9 mouse cellular contexts compared by ENCODE assay signal in the genomic region with DNA sequence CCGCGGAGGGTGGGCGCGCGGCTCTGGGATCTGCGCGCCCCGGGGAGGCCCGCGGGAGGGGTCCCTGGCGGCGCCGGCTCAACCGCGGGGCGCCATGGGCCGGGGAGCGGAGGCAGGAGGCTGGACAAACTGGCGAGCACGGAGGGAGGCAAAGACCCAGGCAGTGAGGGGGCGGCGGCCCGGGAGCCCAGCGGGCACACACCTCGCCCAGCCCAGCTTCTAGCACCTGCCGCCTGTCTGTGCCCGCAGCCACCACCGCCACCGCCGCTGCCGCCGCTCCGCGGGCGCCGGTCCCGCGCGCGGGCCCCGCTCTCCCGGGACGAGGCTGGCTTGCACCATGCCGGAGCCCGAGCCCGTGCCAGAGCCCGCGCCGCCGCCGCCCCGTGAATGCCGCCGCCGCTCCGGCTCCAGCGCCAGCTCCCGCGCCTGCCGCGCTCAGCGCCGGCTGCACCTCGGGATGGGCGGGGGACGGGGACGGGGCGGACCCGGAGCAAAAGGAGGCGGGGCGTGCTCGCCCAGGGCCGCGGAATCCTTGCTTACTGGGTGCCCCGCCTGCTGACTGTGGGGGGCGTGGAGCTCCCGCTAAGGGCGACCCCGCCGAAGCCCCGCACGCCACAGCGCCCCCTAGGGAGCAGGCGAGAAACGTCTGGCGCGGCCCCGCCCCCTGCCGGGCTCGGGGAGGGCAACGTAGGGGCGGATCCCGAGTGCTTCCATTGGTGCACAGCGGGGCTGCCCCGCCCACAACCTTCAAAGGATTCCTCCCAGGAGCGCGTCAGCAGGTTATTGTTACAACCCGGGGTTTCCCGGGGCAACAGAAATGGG. TPM values are rescaled to one million over a fixed set of nuclear protein-coding genes. Genes with fewer than 3 reads are reported as not detected.
DNase-seq lines count a peak whose midpoint lies in the region; ATAC-seq and TF ChIP-seq lines count a peak whose summit lies in the region.
"Had no signal": no experiment of that assay in that cellular context is flagged by ENCODE, and none has a peak within 500 bp of the region (broad histone marks: within the 10 kb centered on the region; RNA-seq: fewer than 3 reads in every experiment).

Gene Foxo6 (minus strand): TSS at position 60 of the 822 bp plus-strand sequence.

- H3K4me3 ChIP-seq in heart, embryonic 14.5 days (ENCODE audit: control insufficient read depth in 1 of 2, insufficient read depth in 1 of 2, low read depth in 1 of 2, low read length in 2 of 2) = peak within 1 kb of the TSS; percentile 60 to 68
- H3K4me3 ChIP-seq in liver, embryonic 13.5 days (replicated peaks) = peak within 1 kb of the TSS; percentile 61
- H3K4me3 ChIP-seq in neural tube, embryonic 11.5 days (ENCODE audit: low read depth, low read length) = peak within 1 kb of the TSS; percentile 63
- peak within 1 kb of the TSS; percentile 59 for H3K4me3 ChIP-seq in stomach, postnatal 0 days (ENCODE audit: low read depth, low read length)

- peaks cover 10 to 25% of the 10 kb centered on the region in 2 experiments for H3K4me1 ChIP-seq in heart, embryonic 14.5 days (ENCODE audit: control insufficient read depth in 2 of 2, insufficient read depth in 2 of 2, low read length in 2 of 2)
- H3K4me1 ChIP-seq in liver, embryonic 13.5 days (replicated peaks) = peaks cover 25% of the 10 kb centered on the region
- H3K4me1 ChIP-seq in neural tube, embryonic 11.5 days (ENCODE audit: control insufficient read depth, insufficient read depth, low read length) = peaks cover 16% of the 10 kb centered on the region
- H3K4me1 ChIP-seq in stomach, postnatal 0 days (replicated peaks; ENCODE audit: control insufficient read depth, insufficient read depth) = peaks cover 4% of the 10 kb centered on the region

- no peaks in the 10 kb centered on the region for H3K9me3 ChIP-seq in heart, embryonic 14.5 days (ENCODE audit: control insufficient read depth, low read length)
- H3K9me3 ChIP-seq in liver, embryonic 13.5 days (replicated peaks) = no peaks in the 10 kb centered on the region
- no peaks in the 10 kb centered on the region for H3K9me3 ChIP-seq in neural tube, embryonic 11.5 days (ENCODE audit: control insufficient read depth, low read length)
- H3K9me3 ChIP-seq in stomach, postnatal 0 days (ENCODE audit: control insufficient read depth, low read length) = no peaks in the 10 kb centered on the region

- peak; percentile 94 for TF ChIP-seq CTCF in stomach, postnatal 0 days (IDR thresholded peaks at IDR 0.05; ENCODE audit: low read depth)

- peak within 1 kb of the TSS; percentile 77 for H3K9ac ChIP-seq in heart, embryonic 14.5 days (ENCODE audit: low read length)
- H3K9ac ChIP-seq in liver, embryonic 13.5 days = peak within 1 kb of the TSS; percentile 57
- peak within 1 kb of the TSS; percentile 63 for H3K9ac ChIP-seq in neural tube, embryonic 11.5 days (ENCODE audit: low read length)
- peak within 1 kb of the TSS; percentile 63 for H3K9ac ChIP-seq in stomach, postnatal 0 days (ENCODE audit: low read length)

- peaks cover 47% of the 10 kb centered on the region for H3K27me3 ChIP-seq in heart, embryonic 14.5 days (ENCODE audit: control insufficient read depth, insufficient read depth, low read length)
- peaks cover 74% of the 10 kb centered on the region for H3K27me3 ChIP-seq in liver, embryonic 13.5 days
- H3K27me3 ChIP-seq in neural tube, embryonic 11.5 days (ENCODE audit: control insufficient read depth, insufficient read depth, low read length) = peaks cover 41% of the 10 kb centered on the region
- peaks cover 2% of the 10 kb centered on the region; the same call in 1 of the 2 replicates for H3K27me3 ChIP-seq in stomach, postnatal 0 days (ENCODE audit: control insufficient read depth, insufficient read depth, low read length)

- peak; percentile 32 for DNase-seq in c-Kit-negative CD71-positive TER-119-positive erythroid progenitor cells, embryonic 14.5 days (ENCODE audit: low read depth, low spot score)
- DNase-seq in fibroblast of lung, adult 2 months (ENCODE audit: low read depth) = peak; percentile 71
- peak; percentile 97 for DNase-seq in kidney, postnatal 14 days
- DNase-seq in liver, embryonic 13.5 days = peak; percentile 83
- DNase-seq in neural tube, embryonic 11.5 days (ENCODE audit: low spot score) = peak; percentile 96
- peak; percentile 99 for DNase-seq in stomach, postnatal 0 days (ENCODE audit: low spot score)

- no peaks in the 10 kb centered on the region for H3K36me3 ChIP-seq in heart, embryonic 14.5 days (ENCODE audit: control insufficient read depth, insufficient read depth, low read length)
- H3K36me3 ChIP-seq in liver, embryonic 13.5 days = no peaks in the 10 kb centered on the region
- no peaks in the 10 kb centered on the region for H3K36me3 ChIP-seq in neural tube, embryonic 11.5 days (ENCODE audit: control insufficient read depth, insufficient read depth, low read length)
- no peaks in the 10 kb centered on the region for H3K36me3 ChIP-seq in stomach, postnatal 0 days (ENCODE audit: control insufficient read depth, insufficient read depth, low read length)

- WGBS in heart, embryonic 14.5 days = under 1% methylated on average over 76 of the region's 99 CpGs
- WGBS in liver, embryonic 13.5 days (ENCODE audit: insufficient replicate concordance) = under 1% methylated on average over 89 of the region's 99 CpGs
- under 1% methylated on average over 61 of the region's 99 CpGs for WGBS in neural tube, embryonic 11.5 days
- WGBS in stomach, postnatal 0 days = under 1% methylated on average over 75 of the region's 99 CpGs

- no peak for TF ChIP-seq EP300 in stomach, postnatal 0 days (optimal IDR thresholded peaks at IDR 0.05)

- ATAC-seq in CD4-positive, CD25-positive, alpha-beta regulatory T cell, adult 4 months = peak; percentile 90
- peak; percentile 87 for ATAC-seq in heart, embryonic 14.5 days (ENCODE audit: insufficient number of reproducible peaks, insufficient read depth, low FRiP score, low read depth)
- peak; percentile 84 for ATAC-seq in liver, embryonic 13.5 days (ENCODE audit: low read depth)
- peak; percentile 85 for ATAC-seq in neural tube, embryonic 11.5 days (ENCODE audit: insufficient read depth, low FRiP score, low TSS enrichment)
- peak; percentile 92 for ATAC-seq in stomach, postnatal 0 days (ENCODE audit: low FRiP score, low TSS enrichment)

- 0 out of 4 replicates have a peak within 1 kb of the TSS, but pooled peaks of 1 of the 2 experiments have one; percentile 7 for H3K27ac ChIP-seq in heart, embryonic 14.5 days (replicated peaks in 1 of 2; ENCODE audit: control insufficient read depth in 1 of 2, insufficient read depth in 1 of 2, low read depth in 2 of 2, low read length in 2 of 2)
- no peak within 1 kb of the TSS for H3K27ac ChIP-seq in liver, embryonic 13.5 days
- H3K27ac ChIP-seq in neural tube, embryonic 11.5 days (ENCODE audit: low read depth, low read length) = no peak within 1 kb of the TSS
- no peak within 1 kb of the TSS; the same call in 1 of the 2 replicates for H3K27ac ChIP-seq in stomach, postnatal 0 days (replicated peaks)
- H3K27ac ChIP-seq: macrophage had no signal

- peak within 1 kb of the TSS; percentile 97 for H3K4me2 ChIP-seq in heart, embryonic 14.5 days (ENCODE audit: low read length)
- peak within 1 kb of the TSS; percentile 89 for H3K4me2 ChIP-seq in liver, embryonic 13.5 days
- H3K4me2 ChIP-seq in neural tube, embryonic 11.5 days (ENCODE audit: low read depth) = peak within 1 kb of the TSS; percentile 99
- peak within 1 kb of the TSS; percentile 99 for H3K4me2 ChIP-seq in stomach, postnatal 0 days (replicated peaks; ENCODE audit: low read depth)

RNA-seq across cellular contexts. Expression of gene Foxo6, which starts in this region (rescaled TPM):
- polyA plus RNA-seq in CD4-positive, CD25-positive, alpha-beta regulatory T cell, adult 4 months (2017; shearing (Covaris generic)) = not detected
- polyA plus RNA-seq in heart, embryonic 14.5 days (2014; fragmentation: Nextera tagmentation; extraction: Ambion mirVana) = 0.18 and 0.24 TPM in 2 replicates
- not detected in 2 replicates for polyA plus RNA-seq in liver, embryonic 13.5 days (2015; fragmentation: Nextera tagmentation; extraction: Ambion mirVana)
- polyA plus RNA-seq in neural tube, embryonic 11.5 days (2014; fragmentation: Nextera tagmentation; extraction: Ambion mirVana) = 0.45 and 0.62 TPM in 2 replicates
- 0.28 and 0.53 TPM in 2 replicates for polyA plus RNA-seq in stomach, postnatal 0 days (2015; fragmentation: Nextera tagmentation; extraction: Ambion mirVana)
- polyA plus RNA-seq: macrophage had no signal

Comparison
In these comparisons a context has a peak if more than half of its experiments do, and no peak if none do; other contexts are left out.
1. Peak in ATAC-seq in CD4-positive, CD25-positive, alpha-beta regulatory T cell, adult 4 months; RNA of the gene not detected or under 1 TPM.
2. Peak in ATAC-seq, H3K4me3 ChIP-seq, H3K9ac ChIP-seq and H3K4me2 ChIP-seq in heart, embryonic 14.5 days; RNA of the gene not detected or under 1 TPM.
3. Peak in DNase-seq, ATAC-seq, H3K4me3 ChIP-seq, H3K9ac ChIP-seq and H3K4me2 ChIP-seq in liver, embryonic 13.5 days; RNA of the gene not detected or under 1 TPM.
4. Peak in DNase-seq, ATAC-seq, H3K4me3 ChIP-seq, H3K9ac ChIP-seq and H3K4me2 ChIP-seq in neural tube, embryonic 11.5 days; RNA of the gene not detected or under 1 TPM.
5. Peak in DNase-seq, ATAC-seq, H3K4me3 ChIP-seq, H3K9ac ChIP-seq and H3K4me2 ChIP-seq in stomach, postnatal 0 days; RNA of the gene not detected or under 1 TPM.
6. DNase-seq: peak in every context shown above with its lines; median percentile 99 in stomach, postnatal 0 days; 97 in kidney, postnatal 14 days; 96 in neural tube, embryonic 11.5 days; 83 in liver, embryonic 13.5 days; 71 in fibroblast of lung, adult 2 months; 32 in c-Kit-negative CD71-positive TER-119-positive erythroid progenitor cells, embryonic 14.5 days.